Mouse (Mus musculus): ENCODE results near the gene Drd3.

DNA sequence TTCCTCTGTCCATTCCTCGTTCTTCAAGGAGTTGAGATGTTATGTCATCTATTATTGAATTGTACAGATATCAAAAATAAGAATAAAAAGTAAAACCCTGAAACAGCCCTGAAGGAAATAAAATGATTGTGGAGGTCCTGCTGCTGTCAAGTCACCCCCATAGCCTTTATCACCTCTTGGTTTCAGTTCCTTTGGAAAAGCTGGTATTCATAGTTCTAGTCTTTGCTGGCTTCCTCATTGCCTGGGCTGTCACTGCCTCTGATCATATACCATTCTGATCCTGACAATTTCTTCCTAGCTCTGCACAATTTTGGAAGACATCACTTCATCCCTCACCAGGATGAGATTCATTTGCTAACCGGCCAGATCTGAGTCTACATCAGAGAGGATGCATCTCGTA, 23.1 kb downstream of the Drd3 start:
- TF ChIP-seq POLR2A (IDR thresholded peaks at IDR 0.05; ENCODE audit: borderline replicate concordance, low read depth, low read length) (no peak), CTCF (IDR thresholded peaks at IDR 0.05; ENCODE audit: low read depth, low read length) (no peak)

Measured in bone marrow macrophage, adult 2 months (primary cell).